Mouse (Mus musculus) layer of hippocampus, postnatal 25 days (tissue): Measurements from ENCODE around the gene Gosr2. TPM values are rescaled to one million over a fixed set of nuclear protein-coding genes. Genes with fewer than 3 reads are reported as not detected.

Source experiments
- DNase-seq, 2 experiments: peaks; one replicate each; pipeline ENCODE4 v3.0.0; 2022; ENCODE audit warnings: mixed read lengths in 2 of 2, low spot score in 1 of 2; ENCODE audit errors: extremely low spot score in 1 of 2
- total RNA-seq, 2 experiments: library from RNA; stranded (reverse); gene quantifications; 2 replicates each; pipeline ENCODE4 v1.2.3; 2021

Gosr2 gene
- 10 to 100 TPM; 68.3 to 71.6 TPM for total RNA-seq

DNA sequence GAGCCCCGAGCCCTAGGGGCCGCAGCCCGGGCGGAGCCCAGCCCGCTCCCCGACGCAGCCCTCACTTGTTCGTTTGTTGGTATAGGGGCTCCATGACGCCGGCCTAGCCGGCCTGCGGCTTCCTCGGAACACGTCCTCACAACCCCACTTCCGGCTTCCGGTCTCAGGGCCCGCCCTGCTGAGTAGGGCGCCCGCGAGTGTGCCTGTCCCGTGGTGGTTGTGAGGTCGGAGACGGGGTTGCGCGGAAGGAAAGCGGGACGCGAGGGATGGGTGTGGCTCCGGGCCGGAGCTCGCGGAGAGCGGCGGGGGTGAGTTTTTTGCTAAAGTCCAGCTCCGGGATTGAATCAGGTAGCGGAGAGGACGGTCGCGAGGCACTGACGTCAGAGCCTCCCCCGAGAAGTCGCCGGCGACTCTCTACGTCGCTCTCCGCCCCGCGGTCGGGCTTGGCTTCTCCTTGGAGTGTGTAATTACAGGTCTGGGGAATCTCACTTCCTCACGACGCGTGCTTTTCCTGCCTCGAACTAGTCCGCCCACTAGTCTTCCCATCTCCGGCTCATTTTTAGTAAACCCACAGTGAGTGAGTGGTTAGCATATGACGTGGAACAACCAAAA, at the start of gene Gosr2:
Gosr2 (minus strand) TSS at position 334 of the 612 bp plus-strand sequence.
- peak; percentile 74 to 91 for DNase-seq

DNA sequence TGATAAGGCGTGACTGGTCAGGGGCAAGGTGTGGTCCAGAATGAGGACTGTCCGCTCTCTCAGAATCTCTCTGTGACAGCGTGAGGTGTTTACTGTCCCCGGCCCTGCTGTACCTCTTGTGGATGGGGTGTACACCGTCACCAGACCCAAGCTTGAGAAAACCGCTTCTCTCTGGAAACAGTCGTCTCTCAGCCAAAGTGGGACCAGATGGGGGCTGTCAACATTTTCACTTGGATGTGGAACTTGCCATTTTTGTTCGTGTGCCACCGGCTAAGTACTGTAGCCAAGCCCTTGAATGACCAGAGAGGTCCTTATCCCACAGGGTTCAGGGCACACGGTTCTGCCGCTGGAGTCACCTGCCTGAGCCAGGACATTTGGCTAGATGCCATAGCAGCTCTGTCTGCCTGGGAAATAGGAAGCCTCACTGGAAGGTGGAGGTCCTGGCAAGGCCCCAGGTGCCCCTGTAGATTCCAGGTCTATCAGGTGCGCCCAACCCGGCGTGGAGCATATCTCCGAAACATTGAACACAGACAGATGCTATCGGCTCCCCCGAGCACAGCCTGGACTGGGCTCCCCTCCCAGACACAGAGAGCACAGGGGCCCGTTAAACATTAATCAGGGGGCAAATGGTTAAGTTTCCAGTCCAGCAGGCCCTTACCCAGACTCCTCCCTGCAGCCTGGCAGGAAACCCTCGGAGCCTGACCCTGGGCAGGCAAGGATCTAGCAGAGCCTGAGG, 37.5 kb upstream of the Gosr2 start:
- DNase-seq: no peak

DNA sequence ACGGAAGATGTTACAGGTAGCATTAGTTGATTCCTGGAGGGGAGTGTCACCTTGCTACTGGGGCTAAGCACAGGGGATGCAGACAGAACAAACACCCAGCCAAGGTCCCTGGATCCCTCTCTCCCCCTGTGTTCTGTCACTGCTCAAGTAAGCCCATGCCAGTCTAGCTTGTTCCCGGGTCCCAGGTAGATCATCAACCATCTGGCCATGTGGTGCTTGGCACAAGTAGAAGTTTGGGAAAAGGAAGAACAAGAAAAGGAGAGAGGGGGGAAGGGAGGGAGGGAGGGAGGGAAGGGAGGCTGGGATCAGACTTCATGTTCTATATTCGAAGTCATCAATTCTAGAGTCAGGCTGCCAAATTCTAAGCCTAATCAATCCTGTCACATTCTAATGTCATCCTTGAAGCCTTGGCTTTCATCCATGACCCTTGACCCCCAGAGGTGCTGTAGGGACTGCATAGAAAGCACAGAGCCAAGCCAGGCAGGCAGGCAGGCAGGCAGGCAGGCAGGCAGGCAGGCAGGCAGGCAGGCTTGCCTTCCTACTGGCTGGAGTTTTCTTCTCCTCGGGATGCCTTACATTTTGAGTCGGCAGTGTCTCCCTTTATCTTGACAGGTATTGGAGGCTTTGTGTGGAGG, 36.8 kb upstream of the Gosr2 start:
- DNase-seq: no peak

DNA sequence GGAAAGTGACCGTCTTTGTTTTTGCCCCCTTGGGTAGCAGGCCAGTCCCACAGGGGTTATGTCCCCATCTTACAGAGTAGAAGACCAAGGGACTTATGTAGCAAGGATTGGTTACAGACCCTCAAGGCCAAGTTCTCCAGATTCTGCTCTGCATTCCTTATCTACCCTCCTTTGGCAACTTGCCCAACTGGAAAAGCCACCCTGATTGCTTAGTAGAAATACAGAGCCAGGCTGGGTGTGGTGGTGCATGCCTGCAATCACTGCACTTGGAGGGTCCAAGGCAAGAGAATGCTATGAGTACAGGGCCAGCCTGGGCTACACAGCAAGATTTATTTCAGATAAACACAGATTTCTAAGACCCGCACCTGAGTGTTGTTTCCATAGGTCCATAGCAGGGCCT, 36.3 kb upstream of the Gosr2 start:
- no peak for DNase-seq

DNA sequence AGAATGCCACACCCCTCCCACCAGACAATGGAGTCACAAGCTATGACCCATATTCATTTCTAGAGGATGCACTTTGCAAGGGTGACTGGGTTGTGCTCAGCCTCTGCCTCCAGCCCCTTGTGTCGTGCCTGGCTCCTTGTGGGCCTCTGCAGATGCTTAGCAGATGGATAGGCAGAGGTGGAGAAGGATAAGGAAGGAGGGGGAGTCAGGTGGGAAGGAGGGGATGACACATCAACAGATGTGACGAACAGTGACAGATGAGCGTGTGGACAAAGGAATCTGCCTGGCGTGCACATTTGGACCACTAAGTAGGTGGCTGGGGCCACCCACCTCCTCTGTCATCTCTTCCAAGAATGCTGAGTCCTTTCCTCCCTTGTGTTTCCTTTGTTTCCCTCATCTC, 35.4 kb upstream of the Gosr2 start:
- DNase-seq: no peak

DNA sequence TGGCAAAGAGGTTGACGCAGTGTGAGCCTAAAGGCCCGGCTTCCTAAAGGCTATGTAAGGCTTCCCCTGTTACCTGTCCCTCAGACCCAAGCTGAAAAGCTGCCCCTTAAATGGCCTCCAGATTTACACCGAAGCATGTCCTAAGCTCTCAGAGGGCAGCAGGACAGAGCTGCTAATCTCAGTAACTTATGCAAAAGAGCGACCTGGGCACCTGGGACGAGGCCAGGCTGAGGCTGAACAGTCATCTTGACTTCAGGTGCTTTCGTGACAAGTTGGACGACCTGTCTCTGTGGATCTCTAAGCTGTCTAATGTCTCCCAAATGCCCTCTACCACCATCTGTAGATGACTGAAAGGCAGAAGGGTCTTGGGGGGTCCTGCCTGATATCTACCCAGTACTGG, 34.6 kb upstream of the Gosr2 start:
- no peak for DNase-seq

DNA sequence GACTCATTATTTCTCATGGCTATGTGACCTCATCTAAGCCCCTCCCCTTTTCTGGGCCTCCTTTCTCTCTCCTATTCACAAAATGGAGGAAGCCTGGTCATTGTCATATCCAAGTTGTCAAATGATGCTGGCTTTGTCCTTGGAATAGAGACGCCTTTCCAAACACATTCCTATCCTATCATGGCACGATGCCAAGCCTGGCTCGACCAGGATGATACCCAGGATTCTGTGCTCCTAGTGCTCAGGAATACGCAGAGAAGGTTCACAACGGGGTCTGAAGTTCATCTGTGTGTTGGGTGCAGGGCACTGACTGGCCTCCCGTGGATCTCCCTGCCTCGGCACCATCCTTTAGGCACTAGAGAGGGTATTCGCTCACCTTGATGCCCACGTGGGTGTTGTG, 33.9 kb upstream of the Gosr2 start:
- DNase-seq: no peak

DNA sequence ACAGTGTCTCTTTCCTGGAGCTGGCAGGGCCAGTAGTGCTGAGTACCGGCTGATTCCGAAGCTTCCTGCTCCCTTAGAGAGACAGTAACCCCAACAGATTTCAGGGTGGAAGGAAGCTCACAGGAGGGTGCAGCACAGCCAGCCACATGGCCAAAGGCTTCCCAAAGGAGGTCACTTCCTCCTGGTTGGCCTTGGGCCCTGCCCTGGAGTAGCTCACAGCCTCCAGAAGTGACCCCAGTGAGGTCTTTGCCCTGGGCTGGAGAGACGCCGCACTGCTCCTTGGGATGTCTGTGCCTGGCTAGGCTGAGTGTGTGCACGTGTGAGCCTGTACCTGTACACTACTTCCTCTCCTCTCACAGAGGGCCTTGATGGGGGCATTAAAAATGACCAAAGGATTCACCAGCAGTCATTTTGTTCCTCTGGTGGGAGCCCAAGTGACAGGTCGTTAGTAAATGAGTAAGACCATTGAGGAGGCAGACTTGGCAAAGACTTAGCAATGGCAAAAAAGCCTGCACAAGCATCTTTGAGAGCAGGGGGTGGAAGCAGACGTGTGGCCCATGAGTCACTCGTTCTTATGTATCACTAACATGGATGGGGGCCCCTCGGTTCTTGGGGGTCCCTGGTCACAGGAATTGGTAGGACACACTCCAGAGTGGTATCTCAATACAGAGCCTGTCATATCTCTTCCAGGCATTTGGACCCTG, 31.7 kb upstream of the Gosr2 start:
- DNase-seq: no peak

DNA sequence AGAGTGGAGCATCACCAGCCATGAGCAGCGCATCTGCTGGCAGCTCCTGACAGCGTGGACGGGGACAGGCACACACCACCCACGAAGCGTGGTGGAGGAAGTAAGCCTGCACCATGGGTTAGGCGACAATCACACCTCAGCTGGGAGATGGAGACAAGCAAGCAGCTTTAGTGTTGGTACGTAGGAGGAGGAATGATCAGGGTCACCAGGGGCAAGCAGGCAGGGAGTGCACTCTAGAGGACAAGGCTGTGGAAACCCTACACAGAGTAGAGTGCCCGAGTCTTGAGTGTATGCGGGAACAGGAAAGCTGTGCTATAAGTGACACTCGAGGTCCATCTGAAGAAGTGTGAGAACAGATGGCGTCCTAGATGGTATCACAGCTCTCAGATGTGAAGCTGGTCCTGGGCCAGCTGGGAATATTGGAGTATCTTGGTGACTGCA, 26.7 kb upstream of the Gosr2 start:
- no peak for DNase-seq

DNA sequence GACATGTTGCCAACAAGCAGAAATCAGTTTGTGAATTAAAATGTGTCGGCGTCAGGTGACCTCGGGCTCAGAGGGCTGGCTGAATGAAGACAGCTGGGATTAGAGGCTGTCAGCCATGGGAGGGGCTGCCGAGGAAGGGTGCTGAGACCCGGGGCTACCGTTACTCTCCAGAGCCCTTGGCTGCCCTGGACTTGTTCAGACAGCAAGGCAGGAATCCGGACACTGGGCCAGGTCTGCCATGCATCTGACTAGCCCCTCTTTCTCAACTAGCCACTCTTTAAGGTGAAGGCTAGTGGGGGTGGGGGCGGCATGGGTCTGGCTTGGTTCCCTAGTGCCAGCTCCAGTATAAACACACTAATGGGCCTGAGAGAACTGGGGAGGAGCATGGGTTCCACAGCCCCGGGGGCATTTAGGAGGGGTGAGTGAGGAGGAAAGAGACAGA, 24.4 kb upstream of the Gosr2 start:
- no peak for DNase-seq

DNA sequence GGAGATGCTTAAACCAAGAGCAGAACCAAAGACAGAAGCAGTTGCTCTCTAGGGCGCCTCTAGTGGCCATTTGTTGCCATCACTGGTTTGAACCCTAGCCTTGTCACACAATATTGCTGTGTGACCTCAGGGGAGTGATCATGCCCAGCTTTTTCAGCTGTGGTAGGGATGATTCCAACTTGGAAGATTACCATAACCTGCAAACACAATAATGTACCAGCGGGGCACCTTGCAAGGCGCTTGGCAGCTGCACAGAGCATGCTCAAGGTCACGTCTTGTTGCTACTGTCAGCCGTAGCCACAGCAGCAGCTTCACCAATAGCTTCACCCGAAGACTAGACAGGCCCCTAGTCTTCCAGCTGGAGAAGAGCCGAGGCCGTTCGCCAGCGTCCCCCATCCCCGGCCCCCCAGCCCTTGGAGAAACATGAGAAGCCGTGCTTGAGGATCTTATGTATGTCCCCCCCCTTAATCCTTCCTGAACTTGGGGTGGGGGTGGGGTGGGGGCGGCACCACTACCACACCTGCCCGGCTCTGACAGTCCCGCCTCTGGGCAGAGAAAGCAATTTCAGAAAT, 23.9 kb upstream of the Gosr2 start:
- DNase-seq: peak in 1 of 2 experiments; percentile 39

DNA sequence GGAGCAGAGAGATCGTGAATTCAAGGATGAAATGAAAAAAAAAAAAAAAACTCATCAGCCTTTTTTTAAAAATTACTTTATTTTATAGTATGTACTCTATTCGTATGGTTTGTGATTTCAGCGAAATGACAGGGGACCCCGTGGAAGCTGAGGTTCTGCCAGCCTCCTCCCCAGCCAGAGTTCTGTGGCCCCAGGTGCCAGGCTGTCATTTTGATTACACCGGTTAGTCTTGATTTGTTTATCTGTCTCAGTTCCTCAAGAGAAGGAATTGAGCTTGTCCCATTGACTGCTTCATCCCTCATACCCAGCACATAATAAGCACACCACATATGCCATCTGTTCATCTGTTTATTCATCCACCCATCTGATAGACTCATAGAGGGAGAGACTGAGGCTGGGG, 21.7 kb upstream of the Gosr2 start:
- no peak for DNase-seq

DNA sequence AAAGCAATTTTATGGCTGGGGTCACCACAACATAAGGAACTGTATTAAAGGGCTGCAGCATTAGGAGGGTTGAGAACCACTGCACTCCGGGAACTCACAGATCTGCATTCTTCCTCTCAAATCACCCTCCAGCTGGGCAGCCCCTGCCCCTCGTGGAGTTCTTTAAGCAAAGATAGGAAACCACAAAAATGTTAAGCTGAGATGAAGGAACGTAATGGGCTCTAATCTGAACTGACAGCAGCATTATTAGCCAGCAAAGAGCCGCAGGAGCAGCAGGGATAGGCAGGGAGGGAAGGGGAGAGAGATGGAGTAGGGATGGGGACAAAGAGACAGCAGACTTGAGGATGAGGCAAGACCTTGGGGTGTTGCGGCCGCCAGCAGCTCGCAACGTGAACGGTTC, 19.3 kb upstream of the Gosr2 start:
- no peak for DNase-seq

DNA sequence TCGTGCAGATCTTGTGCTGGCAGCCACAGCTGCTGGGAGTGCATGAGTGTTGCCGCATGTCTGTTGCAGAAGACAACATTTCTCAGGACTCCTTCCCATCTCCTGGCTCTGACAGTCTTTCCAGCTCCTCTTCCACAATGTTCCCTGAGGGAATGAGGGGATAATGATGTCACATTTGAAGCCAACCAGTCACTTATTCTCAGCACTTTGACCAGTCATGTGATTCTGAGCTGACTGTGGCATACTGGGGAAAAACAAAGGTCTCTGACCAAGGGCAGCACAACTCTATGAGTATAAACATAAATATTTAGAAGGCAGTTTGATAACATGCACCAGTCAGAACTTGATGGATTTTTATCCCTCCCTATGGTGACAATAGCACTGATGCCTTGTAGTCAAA, 16.4 kb upstream of the Gosr2 start:
- no peak for DNase-seq

DNA sequence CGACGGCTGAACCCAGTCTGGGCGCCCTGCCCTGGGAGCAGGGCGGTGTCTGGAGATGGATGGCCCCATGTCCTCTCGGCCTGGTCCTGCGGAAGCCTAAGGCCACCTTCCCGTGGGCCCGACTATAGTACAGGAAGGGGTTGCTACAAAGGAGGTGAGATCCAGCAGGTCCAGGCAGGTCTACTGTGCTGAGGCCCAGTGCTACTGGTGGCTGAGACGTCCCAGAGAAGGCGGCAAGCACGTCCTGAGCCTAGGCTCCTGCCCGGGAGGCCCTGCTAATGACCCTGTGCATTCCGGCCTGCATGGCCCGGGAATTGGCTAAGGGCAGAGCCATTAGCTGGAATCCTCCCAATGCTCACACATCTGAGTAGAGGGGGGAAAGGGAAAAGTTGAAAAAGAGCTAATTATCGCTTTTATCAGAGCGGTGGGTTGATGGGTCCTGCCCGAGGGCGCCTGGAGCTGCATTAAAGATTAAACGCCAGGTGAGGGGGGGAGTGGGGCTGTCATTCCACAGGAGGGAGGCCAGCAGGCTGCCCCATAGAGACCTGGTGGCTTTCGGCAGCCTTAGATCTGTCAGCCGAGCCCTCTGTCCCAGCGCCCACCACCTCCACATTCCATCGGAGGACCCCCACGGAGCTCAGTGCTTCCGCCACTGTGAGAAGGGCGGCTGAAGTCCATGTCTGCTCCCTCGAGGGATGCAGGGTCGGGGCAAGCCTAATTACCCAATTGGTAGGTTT, 14.3 kb upstream of the Gosr2 start:
- DNase-seq: no peak

DNA sequence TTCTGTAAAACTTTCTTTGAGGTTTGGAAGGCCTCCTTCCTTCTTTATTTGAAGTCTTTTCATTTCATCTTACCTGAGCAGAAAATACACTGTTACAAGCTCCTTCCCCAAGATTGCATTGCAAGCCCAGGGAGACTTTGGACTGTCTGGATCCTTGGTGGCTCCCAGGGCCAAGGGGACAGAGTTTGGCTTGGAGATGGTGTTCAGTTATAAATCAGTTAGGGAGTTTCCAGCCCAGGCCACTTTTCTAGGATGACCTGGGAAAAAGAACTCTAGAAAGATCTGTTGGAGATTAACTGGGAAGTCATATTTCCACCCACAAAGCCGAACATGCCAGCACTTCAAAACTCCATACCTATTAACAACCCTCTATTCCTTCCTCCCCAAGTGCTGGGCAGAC, 12.3 kb upstream of the Gosr2 start:
- DNase-seq: no peak

DNA sequence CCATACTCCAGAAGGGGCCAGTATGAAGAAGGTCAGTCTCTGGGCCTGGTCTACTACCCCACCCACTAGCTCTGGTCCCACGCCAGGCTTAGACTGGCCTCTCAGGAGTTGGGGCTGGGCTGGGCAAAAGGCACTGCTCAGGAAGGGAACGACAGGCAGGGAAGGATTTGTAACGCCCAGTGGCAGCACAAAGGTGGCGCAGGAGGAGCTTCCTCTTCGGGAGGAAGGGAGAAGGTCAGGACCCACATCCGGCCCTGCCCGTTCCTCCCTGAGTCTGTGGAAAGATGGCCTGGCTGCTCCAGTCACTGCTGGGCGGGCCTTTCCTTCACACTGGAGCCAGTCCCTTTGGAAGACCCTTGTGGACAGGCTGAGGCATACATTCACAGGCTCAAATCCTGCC, 9.3 kb upstream of the Gosr2 start:
- no peak for DNase-seq

DNA sequence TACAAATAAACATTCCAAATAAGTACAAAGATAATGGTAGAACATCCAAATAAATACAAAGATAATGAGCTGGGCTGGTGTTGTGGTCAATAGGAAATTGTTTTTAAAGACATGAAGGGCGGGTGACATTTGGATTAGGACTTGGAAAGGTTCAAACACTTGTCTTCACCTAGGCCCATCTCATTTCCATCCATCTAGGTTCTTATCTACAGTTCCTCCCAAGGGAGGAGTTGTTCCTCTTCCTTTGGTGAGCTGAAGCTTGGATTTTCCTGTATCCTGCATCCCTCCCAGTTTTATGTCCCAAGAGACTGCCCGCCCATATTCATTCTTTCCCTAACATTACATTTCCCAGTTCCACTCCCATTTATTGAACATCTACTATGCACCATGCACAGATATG, 528 bp upstream of the Gosr2 start:
- DNase-seq: no peak

DNA sequence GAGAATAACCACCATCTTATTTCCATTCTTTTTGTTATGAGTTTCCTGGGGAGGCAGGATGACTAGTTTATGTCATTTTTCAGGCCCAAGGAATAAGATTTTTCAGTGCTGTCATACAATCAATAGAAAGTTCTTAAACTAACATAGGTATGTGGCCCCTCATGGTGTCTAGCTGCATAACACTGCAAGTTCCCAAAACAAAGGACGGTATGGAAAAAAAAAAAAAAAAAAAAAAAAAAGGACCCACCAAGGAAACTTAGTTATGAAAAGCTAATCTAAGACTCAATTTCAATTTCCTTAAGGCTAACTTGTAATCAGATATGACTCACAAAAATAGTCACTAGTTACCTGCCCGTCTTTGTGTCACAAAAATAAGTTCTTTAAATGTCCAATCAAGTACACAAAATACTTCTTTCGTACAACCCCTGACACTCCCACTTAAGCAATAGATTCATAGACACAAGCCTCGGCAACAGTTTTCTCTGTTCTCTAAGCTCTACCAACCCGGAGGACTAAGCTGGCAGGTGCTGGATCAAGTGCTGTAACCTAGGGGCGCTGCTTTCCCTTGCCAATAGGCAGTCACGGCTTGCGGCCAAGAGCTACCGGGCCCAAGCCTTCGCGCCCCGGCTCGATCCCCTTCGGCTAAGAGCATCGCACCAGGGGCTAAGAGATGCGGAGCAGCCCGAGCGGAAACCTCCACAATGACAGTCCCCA, 690 bp downstream of the Gosr2 start:
- DNase-seq: no peak

DNA sequence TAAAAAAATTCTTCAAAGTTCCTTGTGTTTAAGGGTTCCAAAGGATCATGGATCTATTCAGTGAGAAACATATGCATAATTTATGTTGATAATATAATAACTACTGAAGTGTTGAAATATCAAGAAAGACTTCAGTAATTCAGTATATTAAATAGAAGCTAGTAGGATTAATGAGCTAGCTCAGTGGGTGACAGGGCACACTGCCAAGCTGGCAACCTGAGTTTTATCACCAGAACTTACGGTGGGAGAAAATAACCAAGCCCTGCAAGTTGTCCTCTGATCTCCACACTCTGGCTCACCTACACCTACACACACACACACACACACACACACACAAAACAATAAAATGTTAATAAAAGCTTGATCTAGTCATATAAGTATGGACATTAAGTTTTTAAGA, 4.5 kb downstream of the Gosr2 start:
- no peak for DNase-seq
